Mouse (Mus musculus): ENCODE results near the gene Gm12248. TPM values are rescaled to one million over a fixed set of nuclear protein-coding genes. Genes with fewer than 3 reads are reported as not detected.
"Not testable (repeated sequence)": the region's sequence is repeated elsewhere in the genome, so short reads cannot be mapped to it uniquely, and the experiment has no call there.

Gm12248 gene
- total RNA-seq, 2 experiments from 2014 or later, result not detected

DNA sequence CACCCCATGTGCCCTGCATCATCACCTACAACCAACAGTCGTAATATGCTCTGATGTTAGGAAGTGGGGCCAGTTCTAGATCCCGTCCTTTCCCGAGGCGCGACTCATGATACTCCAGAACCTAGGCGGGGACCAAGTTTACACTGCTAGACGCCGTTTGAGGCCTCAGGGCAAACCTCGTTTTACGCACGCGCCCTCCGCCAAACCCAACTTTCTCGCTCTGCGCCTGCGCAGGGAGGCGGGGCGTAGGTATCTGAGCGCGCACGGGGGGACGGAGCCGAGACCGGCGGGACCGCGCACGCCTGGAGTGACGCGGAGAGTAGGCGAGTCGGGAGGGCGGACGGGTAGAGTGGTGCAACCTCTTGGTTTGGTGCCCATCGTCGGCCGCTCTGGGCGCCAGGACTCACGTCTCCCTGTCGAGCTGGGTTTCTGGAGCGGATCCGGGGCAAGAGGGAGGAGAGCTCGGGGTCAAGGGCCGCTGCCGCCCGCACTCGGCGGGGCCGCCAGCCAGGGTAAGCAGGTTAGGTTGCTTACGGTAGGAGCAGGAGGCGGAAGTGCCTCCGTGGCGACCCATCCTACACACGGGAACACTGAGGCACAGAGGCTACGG lies 10.9 kb upstream of the Gm12248 start, which contains the start of gene Cnot8:
TSS of gene Cnot8 (plus strand) at position 457 of the 610 bp plus-strand sequence.
- intact Hi-C loops (cut with DNase I), result loop anchor here (5.0 kb wide), 2 partner anchors 97 to 198 kb away; partner anchors contain the start of gene Larp1
- peak; percentile 99 for DNase-seq (ENCODE audit: low spot score in 2 of 2)

DNA sequence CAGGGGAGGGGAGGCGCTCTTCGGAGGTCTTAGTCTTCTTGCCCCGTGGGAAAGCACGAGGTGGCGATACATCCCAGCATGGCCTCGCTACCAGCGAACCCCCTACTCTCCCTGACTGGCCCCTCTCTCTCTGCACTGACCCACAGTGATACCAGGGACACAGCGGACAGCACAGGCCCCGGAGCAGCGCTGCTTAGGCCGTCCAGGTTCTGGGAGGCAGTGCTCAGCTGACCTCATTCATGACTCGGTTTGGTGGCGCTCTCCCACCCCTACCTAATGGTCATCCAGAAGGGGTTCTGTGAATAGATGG lies 10.4 kb upstream of the Gm12248 start:
- intact Hi-C loops (cut with DNase I), result loop anchor here (5.0 kb wide), 2 partner anchors 96 to 199 kb away; partner anchors contain the start of gene Larp1
- DNase-seq (ENCODE audit: low spot score in 2 of 2), result no peak

DNA sequence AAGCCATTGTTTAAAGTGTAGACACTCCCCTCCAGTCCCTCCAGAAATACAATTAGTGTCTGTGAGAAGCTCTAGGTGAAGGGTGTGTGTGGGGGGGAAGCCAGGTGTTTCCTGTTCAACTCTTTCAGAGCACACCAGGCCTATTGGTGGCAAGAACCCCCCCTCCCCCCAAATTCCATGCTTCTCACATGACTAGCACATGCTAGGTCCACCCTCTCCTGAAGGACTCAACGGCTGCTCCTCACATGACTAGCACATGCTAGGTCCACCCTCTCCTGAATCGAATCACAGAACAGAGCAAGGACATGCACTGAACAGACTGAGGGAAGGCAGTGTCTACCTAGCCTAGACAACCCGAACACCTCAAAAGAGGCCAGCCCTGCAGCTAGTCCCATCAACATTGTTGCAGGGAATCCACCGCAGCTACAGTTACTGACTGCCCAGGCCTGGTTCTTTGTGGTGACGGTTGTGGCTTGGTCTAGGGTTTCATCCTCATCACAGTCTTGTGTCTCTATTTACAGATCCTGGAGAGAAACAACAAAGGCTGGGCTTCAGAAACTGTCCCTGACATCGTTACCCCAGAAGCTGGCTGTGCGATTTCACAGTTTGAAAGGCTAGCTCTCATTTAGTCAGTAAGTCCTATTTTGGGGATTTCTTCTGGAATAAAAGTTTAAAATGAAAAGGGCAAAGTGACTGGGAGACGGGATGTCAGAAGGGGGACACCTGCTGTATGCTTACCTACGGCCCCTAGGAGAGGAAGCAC lies 9.8 kb upstream of the Gm12248 start:
- intact Hi-C loops (cut with DNase I), result loop anchor here (5.0 kb wide), 2 partner anchors 95 to 200 kb away; partner anchors contain the start of gene Larp1
- DNase-seq (ENCODE audit: low spot score in 2 of 2), result no peak

DNA sequence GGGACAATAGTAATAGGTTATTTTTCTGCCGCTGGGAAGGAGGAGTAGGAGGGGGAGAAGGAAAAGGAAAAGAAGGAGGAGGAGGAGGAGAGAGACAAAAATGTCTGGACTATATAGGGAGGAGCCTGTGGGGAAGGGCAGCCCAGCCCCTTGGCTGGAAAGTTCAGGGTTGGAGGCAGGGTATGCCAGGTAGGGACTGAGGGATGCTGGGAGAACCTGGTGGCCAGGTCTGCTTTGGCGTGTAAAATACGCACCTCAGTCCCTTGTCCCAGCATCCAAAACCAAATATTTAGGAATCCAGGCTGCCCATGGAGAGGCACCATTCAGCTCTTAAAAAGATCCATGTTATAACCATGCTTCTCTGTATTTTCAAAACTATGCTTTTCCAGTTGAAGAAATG lies 9.2 kb upstream of the Gm12248 start:
- no peak for DNase-seq (ENCODE audit: low spot score in 2 of 2)
- intact Hi-C loops (cut with DNase I), result loop anchor here (5.0 kb wide), 2 partner anchors 95 to 200 kb away; partner anchors contain the start of gene Larp1

DNA sequence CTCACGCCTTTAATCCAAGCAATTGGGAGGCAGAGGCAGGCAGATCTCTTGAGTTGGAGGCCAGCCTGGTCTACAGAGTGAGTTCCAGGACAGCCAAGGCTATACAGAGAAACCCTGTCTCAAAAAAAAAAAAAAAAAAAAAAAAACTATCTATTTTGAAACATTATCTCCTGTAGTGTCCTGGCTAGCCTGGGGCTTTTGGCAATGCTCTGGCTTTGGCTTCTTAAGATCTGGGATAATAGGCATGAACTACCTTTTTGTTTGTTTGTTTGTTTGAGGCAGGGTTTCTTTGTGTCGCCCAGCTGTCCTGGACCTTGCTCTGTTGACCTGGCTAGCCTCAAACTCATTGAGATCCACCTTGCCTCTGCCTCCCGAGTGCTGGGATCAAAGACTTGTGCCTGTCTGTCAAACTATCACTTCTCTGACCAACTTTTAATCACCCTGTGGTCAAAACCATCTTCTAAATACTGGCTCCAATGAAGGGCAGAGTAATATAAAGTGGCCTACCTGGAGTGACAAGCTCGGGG lies 8.3 kb upstream of the Gm12248 start:
- intact Hi-C loops (cut with DNase I), result loop anchor here (5.0 kb wide), 2 partner anchors 94 to 201 kb away; partner anchors contain the start of gene Larp1
- DNase-seq (ENCODE audit: low spot score in 2 of 2), result no peak

DNA sequence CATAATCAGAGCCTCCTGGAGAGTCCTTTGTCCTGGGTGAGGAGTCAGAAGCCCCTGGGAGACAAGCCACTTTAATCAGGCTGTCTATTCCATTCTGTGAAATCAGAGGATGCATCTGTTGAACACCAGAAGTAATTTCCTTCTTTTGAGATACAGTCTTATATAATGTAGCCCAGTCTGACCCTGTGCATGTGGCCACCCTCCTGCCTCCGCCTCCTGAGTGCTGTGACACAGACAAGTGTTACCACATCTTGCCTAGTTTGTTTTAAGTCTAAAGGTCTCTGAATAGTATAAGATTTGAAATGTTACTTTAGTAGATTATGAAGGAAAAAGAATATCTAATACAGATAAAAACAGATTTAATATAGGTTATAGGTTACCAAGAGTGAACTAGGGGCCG lies 7.1 kb upstream of the Gm12248 start:
- intact Hi-C loops (cut with DNase I), result loop anchor here (5.0 kb wide), 2 partner anchors 93 to 202 kb away; partner anchors contain the start of gene Larp1
- DNase-seq (ENCODE audit: low spot score in 2 of 2), result no peak

DNA sequence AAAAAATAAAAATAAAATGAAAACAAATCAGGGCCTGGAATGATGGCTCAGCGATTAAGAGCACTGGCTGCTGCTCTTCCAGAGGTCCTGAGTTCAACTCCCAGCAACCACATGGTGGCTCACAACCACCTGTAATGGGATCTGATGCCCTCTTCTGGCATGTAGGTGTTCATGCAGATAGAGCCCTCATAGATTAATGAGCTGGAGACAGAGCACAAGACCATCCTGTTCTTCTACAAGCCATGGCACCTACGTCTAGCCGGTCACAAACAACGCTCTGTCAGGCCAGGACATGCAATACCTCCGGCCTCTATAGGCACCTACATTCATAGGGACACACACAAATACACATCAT lies 5.4 kb upstream of the Gm12248 start:
- DNase-seq (ENCODE audit: low spot score in 2 of 2), result peak in 1 of 2 experiments; percentile 3
- intact Hi-C loops (cut with DNase I), result loop anchor here (5.0 kb wide), 1 partner anchor 146 kb away; no protein-coding TSS in a partner anchor

DNA sequence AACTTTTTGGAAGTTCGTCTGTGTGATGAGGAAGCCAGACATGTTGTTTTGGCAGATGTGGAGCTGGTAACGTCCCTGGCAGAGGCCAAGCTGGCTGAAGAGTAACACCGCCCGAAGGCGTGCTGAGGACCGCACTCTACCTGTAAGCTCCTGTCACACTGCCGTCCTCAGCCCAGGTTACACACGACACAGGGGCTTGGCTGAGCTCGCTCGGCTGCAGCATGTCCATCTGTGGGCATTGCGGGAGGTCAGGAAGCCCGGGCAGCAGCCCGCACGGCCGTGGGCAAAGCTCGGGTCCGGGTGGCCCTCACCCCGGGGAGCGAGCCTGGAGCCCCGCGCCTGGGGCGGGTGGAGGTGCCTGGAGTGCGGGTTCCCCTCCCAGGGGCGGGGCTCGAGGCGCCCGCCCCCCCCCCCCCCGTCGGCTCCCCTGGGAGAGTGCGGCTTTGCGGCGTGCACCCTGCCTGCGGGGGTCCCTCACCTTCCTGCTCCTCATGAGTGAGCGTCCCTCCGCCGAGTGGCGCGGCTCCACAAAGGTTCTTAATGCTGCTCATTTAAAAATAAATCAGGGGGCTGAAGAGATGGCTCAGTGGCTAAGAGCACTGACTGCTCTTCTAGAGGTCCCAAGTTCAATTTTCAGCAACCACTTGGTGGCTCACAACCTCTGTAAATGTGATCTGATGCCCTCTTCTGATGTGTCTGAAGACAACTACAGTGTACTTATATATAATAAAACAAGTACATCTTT lies 4.9 kb upstream of the Gm12248 start:
- no peak for DNase-seq (ENCODE audit: low spot score in 2 of 2)
- intact Hi-C loops (cut with DNase I), result loop anchor here (5.0 kb wide), 1 partner anchor 145 kb away; no protein-coding TSS in a partner anchor

DNA sequence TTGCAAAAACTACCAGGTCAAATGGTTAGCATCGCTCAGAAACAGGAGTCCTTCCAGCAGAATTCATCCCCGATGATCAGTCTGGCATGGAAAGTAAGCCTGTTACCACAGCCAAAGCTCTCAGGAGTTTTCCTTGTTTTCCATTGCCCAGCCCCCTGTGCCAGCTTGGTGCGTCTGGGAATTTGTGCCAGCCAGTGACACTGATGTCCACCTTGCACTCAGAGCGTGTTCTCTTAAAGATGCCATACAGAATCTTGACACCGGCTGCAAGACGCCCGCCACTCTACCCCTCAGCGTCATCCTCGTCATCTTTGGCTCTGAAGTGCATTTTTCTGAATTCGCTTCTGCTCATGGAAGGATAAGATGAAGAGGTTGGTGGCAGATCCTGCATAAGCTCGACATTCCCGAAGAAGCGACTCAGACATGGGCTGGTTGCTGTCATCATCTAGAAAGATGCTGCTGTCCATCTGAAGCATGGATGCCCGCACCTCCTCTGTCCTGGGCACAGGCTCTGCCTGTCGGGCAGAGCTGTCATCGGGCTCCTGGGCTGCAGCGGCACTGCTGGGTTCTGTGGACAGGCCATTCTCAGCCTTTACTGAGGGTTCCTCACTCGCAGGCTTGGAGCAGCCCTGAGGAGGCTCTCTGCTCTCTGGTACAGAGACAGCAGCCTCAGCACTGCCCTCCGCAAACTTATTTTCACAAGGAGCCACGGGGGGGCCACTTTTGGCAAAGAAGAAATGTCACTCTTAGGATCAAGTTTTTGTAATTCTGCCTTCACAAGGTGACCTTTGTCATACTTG lies 4.1 kb upstream of the Gm12248 start:
- intact Hi-C loops (cut with DNase I), result loop anchor here (5.0 kb wide), 1 partner anchor 145 kb away; no protein-coding TSS in a partner anchor

DNA sequence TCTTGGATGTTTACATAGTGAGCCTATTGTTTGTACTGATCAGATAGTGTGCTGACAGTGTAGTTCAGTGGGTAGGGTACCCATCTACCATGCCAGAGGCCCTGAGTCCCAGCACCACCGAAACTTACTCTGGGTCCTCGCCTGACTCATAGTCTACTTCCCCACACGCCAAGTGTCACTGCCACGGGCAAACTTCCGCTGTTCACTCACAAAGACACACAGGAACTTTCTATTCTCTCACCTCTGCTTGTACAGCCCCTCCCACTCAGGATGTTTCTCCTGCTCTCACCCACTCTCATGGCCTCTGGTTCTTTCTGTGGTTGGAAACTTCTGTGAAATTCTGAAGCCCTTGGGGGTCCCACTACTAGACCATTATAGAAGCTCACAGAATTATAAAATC lies 3.2 kb upstream of the Gm12248 start:
- intact Hi-C loops (cut with DNase I), result loop anchor here (5.0 kb wide), 1 partner anchor 144 kb away; no protein-coding TSS in a partner anchor
- no peak for DNase-seq (ENCODE audit: low spot score in 2 of 2)

More for the DNA sequence above, 4.1 kb upstream of the Gm12248 start:
- DNase-seq (ENCODE audit: low spot score in 2 of 2), result no peak

DNA sequence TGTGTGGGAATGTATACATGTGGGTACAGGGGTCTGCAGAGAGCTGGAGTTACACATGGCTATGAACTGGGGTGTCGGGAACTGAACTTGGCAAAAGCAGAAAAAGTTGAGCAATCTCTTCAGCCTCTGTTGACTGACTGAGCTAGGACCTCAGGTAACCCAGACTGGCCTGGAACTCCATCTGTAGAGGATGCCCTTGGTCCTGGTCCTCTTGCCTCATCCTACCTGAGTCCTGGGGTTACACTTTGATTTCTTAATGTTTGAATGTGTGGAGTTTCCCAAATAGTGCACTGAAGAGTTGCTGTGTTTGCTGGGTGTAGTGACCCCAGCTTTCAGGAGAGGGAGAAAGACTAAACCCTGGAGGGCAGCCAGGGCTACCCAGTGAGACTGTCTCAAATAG lies 2.6 kb upstream of the Gm12248 start:
- intact Hi-C loops (cut with DNase I), result loop anchor here (5.0 kb wide), 1 partner anchor 143 kb away; no protein-coding TSS in a partner anchor
- no peak for DNase-seq (ENCODE audit: low spot score in 2 of 2)

DNA sequence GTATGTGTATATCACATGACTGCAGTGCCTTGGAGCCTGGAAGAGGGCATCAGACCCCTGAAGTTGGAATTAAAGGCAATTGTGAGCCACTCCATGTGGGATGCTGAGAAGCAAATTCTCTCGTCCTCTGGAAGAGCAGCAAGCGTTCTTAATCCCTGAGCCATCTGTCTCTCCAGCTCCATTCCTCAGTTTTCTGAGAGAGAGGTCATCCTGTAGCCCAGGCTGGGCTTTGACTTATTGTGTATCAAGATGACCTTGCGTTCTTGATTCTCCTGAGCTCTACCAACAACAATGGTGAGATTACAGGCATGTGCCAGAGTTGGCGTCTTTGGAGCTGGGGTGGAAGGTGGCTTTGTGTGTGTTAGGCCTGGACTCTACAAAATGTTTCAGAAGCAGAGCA lies 1.8 kb upstream of the Gm12248 start:
- intact Hi-C loops (cut with DNase I), result loop anchor here (5.0 kb wide), 1 partner anchor 142 kb away; no protein-coding TSS in a partner anchor
- DNase-seq (ENCODE audit: low spot score in 2 of 2), result no peak

DNA sequence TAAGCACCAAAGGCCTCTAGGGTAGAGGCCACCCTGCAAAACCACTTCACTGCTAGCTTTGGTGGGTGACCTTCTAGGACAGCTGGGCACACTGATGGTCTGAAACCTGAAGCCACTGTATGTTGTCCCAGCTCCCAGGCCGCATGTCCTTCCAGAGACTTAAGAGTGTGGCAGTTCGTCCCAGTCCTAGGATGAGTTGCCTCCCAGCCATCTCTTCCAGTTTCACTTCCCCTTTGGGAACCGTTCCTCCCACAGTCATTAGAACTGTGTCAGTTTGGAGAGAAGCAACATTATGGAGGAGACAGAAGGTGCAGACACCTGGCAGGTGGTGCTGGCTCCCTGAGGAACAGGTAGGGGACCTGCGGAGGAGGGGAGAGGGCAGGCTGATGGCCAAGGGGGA lies 393 bp downstream of the Gm12248 start:
- intact Hi-C loops (cut with DNase I), result no loop called here
- no peak for DNase-seq (ENCODE audit: low spot score in 2 of 2)

DNA sequence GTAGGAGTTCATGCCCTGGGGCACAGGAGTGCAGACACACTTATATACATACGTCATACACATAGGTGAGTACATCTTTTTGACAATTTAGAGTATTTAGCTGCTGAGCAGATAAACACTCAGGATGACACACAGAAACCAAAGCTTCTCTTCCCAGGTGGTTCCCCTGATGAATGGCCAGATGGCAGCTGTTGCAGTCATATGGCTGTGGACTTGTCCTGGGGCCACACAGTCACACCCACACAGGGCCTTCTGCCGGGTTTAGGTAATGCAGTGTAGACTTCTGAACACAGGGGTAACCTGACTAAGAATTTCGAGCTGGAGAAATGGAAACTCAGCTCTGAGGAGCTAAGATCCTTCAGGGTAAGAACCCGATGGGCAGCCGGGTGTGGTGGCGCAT lies 11.2 kb downstream of the Gm12248 start:
- intact Hi-C loops (cut with DNase I), result no loop called here
- DNase-seq (ENCODE audit: low spot score in 2 of 2), result no peak

DNA sequence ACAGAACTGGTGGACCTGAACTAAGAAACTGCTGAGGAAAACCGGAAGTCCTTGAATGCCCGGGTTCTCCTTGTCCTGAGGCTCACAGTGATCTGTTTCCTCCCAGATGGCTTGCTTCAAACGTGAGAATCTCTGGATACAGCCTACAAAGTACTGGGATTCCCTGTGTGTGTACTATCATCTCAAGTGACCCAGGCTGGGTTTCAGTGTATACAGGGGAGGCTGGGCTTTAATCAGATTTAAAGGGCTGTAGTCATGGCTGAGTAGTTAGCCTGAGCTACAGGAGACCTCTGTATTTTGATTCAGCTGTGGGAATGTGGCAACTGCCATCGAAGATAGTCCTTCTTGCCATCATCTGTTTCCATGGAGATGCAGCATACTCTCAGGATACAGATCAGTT lies 15.7 kb downstream of the Gm12248 start:
- DNase-seq (ENCODE audit: low spot score in 2 of 2), result no peak
- intact Hi-C loops (cut with DNase I), result no loop called here

DNA sequence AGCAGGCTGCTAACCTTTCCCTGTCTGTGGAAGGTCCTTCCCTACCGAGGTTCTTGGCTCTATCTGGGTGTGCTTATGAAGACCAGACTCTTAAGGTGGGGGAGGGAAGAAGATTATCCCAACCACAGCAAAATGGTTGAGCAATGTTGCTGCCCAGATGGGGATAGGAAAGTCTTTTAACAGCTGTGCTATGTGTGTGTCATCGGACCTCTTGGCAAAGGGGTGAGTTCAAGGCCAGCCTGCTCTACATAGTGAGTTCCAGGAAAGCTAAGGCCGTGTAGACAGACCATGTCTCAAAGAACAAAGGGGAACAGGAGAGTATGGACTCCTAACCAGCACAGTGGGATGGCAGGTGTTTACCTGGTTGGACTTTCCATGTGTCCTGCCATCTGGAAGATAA lies 20.0 kb downstream of the Gm12248 start:
- intact Hi-C loops (cut with DNase I), result no loop called here
- DNase-seq (ENCODE audit: low spot score in 2 of 2), result no peak

DNA sequence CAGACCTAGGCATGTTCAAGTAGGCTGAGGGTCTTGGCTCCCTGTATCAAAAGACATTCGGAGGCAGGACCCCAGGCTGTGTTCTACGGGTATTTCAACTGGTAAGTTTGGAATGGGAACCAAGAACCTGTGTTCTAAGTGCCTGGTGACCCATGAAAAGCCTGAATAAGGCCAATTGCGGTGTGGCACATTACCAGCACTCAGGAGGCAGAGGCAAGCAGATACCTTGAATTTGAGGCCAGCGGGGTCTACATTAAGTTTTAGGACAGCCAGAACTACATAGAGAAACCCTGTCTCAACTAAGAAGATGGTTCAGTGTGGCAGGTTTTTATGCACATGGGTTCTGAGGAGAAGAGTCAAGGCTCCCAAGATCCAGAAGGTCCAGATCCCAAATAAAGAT lies 27.9 kb downstream of the Gm12248 start:
- intact Hi-C loops (cut with DNase I), result no loop called here
- no peak for DNase-seq (ENCODE audit: low spot score in 2 of 2)

DNA sequence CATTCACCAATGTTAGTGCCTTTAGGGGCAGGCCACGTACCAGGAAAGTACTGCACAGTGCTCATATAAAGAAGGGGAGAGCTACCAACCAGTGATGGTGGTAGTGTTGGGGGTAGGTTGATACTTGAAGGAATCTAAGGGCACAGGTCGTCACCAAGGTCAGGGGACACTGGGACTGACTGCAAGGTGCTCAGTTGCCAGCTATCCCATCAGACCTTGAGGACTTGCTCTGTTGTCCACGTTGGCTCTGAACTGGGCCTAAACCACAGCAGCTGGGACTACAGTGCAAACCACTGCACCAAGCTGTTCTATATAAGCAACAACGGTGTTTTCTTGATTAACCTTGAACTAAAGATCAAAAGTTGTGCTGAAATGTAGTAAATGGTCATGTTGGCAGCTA lies 30.3 kb downstream of the Gm12248 start:
- intact Hi-C loops (cut with DNase I), result no loop called here
- no peak for DNase-seq (ENCODE audit: low spot score in 2 of 2)

DNA sequence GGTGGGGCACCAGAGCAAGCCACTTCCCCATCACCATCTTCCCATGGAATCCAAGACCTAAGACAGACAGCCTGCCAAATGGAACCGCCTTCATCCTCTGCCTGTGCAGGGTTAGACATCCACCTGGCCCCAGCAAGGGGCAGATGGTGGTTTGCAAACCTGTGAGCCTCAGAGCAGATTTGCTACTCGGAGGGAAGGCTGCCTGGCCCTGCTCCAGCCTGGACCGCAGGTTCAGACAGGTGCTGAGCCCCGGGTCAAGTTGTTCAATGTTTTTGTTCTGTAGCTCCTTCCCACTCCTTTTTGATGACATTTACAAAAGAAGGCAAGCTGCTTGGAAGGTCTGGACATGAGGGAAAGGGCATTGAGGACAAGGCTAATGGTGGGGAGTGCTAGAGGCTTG lies 31.7 kb downstream of the Gm12248 start:
- intact Hi-C loops (cut with DNase I), result not testable (repeated sequence)

More for the DNA sequence above, 31.7 kb downstream of the Gm12248 start:
- DNase-seq (ENCODE audit: low spot score in 2 of 2), result not testable (repeated sequence)

Measured in left cerebral cortex, postnatal 25 days (tissue).